Mouse (Mus musculus) neural tube, embryonic 12.5 days (tissue): ENCODE results near the gene Kifap3. TPM values are rescaled to one million over a fixed set of nuclear protein-coding genes. Genes with fewer than 3 reads are reported as not detected.

Experiments
- ATAC-seq: fragments of 200-750 bp; cut with Nextera tagmentation; 2 replicates; pipeline ENCODE4 v1.8.0; 2017; ENCODE audit warnings: low read depth, mild to moderate bottlenecking, moderate TSS enrichment, moderate library complexity; ENCODE audit not compliant: low FRiP score
- H3K27ac ChIP-seq: fragments of 300-500 bp; sonication (generic); 2 replicates; pipeline ENCODE4 v1.5.1; 2016
- H3K27me3 ChIP-seq: fragments of 300-500 bp; sonication (generic); replicated peaks from 2 replicates; pipeline ENCODE4 v1.6.1; 2016; ENCODE audit warnings: mild to moderate bottlenecking
- H3K36me3 ChIP-seq: fragments of 300-500 bp; sonication (generic); 2 replicates; pipeline ENCODE4 v1.6.1; 2016; ENCODE audit warnings: mild to moderate bottlenecking
- H3K4me1 ChIP-seq: fragments of 300-500 bp; sonication (generic); 2 replicates; pipeline ENCODE4 v1.6.1; 2016
- H3K4me2 ChIP-seq: fragments of 300-500 bp; sonication (generic); replicated peaks from 2 replicates; pipeline ENCODE4 v1.6.1; 2016; ENCODE audit warnings: mild to moderate bottlenecking
- H3K4me3 ChIP-seq: fragments of 300-500 bp; sonication (generic); 2 replicates; pipeline ENCODE4 v1.5.1; 2016
- H3K9ac ChIP-seq: fragments of 300-500 bp; sonication (generic); 2 replicates; pipeline ENCODE4 v1.6.1; 2016; ENCODE audit warnings: mild to moderate bottlenecking
- H3K9me3 ChIP-seq: fragments of 300-500 bp; sonication (generic); 2 replicates; pipeline ENCODE4 v1.6.1; 2016; ENCODE audit warnings: mild to moderate bottlenecking
- WGBS: fragments of 180-500 bp; shearing (Covaris S2); methylation state at CpG from one replicate; pipeline ENCODE4 v1.1.7; 2016; 5-methylcytosine and 5-hydroxymethylcytosine counted together
- polyA plus RNA-seq: library from polyadenylated mRNA; unstranded; fragments of >200 nt; fragmentation: Nextera tagmentation; extraction: Ambion mirVana; gene quantifications from 2 replicates; pipeline ENCODE4 v1.2.1, GENCODE M21; 2016

Kifap3 gene
- polyA plus RNA-seq, 1 experiment from 2014 or later: 74.8 TPM

DNA sequence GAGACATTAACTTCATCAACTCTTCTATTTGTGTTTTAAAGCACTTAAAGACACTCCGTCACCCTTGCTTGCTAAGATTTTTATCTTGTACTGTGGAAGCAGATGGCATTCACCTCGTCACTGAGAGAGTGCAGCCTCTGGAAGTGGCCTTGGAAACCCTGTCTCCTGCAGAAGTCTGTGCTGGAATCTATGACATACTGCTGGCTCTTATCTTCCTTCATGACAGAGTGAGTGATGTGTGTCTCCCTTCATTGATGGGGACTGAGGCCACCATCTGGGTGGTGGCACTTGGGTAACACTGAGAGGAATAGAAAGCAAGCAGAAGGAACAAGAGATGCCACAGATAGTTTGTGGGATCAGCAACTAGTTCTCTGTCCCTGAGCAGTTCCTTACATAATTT is 155.2 kb downstream of the Kifap3 start:
- H3K9me3 ChIP-seq: no peaks in the 10 kb centered on the region
- no peak overlapping the region for H3K4me3 ChIP-seq
- H3K4me1 ChIP-seq: peaks cover 8% of the 10 kb centered on the region
- ATAC-seq: no peak
- H3K4me2 ChIP-seq: no peak overlapping the region
- H3K27me3 ChIP-seq: no peaks in the 10 kb centered on the region
- H3K27ac ChIP-seq: no peak overlapping the region
- peaks cover 51% of the 10 kb centered on the region for H3K36me3 ChIP-seq
- H3K9ac ChIP-seq: no peak overlapping the region
- WGBS: 93% methylated on average over 2 of the region's 2 CpGs

DNA sequence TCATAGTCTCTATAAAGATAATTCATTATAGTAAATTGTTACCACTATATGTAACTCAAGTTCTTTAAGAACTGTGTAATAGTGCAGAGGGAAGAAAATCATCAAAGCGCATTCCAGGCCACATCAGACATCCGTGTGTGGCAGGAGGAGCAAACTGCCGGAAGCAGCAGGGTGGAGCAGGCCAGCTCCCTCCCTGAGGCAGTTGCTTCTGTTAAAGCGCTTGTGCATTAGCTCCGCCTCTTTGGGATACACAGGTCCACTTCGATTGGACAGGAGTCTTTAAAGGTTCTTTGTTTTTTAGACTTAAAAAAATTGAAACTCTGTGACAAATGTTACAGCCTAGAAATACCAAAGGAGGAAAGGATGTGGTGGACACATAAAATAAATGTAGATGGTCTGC is 162.7 kb downstream of the Kifap3 start:
- H3K9ac ChIP-seq: no peak overlapping the region
- H3K27ac ChIP-seq: no peak overlapping the region
- peaks cover 86% of the 10 kb centered on the region for H3K36me3 ChIP-seq
- no peaks in the 10 kb centered on the region for H3K27me3 ChIP-seq
- no peak for ATAC-seq
- H3K4me2 ChIP-seq: no peak overlapping the region
- no peak overlapping the region for H3K4me3 ChIP-seq
- no peaks in the 10 kb centered on the region for H3K9me3 ChIP-seq
- no peaks in the 10 kb centered on the region for H3K4me1 ChIP-seq
- WGBS: 80% methylated on average over 6 of the region's 6 CpGs

DNA sequence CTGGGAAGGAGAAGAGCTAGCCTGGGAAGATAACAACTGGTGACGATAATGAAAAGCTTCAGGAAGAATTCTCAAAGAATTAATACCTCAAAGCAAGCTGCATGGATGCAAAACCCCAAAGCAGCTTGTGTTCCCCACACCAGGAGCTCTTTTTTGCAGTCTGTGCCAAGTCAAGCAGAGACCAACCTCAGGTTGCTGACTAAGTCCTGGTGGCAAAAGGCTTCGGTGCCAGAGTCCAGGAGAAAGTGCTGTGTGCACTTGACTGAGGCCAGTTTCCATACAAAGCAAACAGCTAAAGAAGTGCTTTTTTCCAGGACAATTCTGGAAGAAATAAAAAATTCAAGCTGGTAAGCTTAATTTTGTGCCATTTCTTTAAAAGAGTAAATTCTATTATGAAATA is 174.0 kb downstream of the Kifap3 start:
- H3K4me1 ChIP-seq: no peaks in the 10 kb centered on the region
- ATAC-seq: no peak
- H3K27me3 ChIP-seq: no peaks in the 10 kb centered on the region
- H3K9ac ChIP-seq: no peak overlapping the region
- peaks cover 64% of the 10 kb centered on the region for H3K36me3 ChIP-seq
- H3K27ac ChIP-seq: no peak overlapping the region
- WGBS: 96% methylated on average over 2 of the region's 2 CpGs
- H3K4me2 ChIP-seq: no peak overlapping the region
- H3K9me3 ChIP-seq: no peaks in the 10 kb centered on the region
- no peak overlapping the region for H3K4me3 ChIP-seq

DNA sequence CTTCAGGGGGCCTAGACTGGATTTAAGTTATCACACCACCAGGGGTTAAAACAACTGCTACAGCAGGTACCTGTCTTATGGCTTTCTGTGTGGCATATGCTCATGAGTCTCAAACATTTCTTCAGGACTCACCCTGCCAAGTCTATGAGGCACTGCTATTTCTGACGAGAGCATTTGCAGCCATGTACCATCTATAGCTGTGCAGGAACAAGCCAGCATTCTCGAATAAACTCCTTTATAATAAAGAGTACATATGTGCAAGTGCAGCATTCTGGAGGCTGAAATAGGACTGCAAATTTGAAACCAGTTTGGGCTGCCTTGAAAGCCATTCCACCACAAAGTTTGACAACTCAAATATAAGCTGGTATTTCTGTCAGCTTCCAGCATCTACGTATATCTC is 178.7 kb downstream of the Kifap3 start:
- no peak overlapping the region for H3K9ac ChIP-seq
- H3K36me3 ChIP-seq: peaks cover 33% of the 10 kb centered on the region
- no peaks in the 10 kb centered on the region for H3K4me1 ChIP-seq
- no peak overlapping the region for H3K4me3 ChIP-seq
- H3K27me3 ChIP-seq: no peaks in the 10 kb centered on the region
- ATAC-seq: no peak
- no peak overlapping the region for H3K27ac ChIP-seq
- no peak overlapping the region for H3K4me2 ChIP-seq
- WGBS: 88% methylated on average over 3 of the region's 3 CpGs
- no peaks in the 10 kb centered on the region for H3K9me3 ChIP-seq

DNA sequence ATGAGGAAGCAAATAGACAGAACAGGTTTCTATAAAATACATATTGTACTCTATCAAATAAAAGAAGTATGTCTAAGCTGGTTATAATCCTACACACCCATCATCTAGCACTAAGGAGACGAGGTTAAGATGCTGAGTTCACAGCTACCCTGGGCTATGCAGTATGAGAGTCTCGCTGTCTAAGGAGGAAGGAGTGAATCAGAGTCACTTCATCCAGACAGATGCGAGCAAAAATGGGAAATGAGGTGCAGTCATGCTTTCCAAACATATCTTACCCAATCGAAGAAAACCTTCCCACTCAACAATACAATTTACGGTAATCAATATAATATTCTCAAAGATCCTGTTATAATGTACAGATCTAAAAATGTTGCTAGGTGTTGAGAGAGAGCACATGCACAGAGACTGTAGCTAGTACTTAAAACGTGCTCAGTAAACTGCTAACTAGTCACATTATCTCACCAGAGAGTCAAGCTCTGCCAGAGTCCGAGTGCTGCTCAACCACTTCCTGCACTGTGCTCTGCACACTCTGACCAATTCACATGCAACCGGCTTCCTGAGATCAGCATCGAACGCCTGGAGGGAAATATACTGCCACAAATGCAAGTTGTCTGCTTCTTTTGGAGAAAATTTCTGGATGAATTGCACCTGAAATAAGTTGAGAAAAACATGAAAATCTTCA is 184.8 kb downstream of the Kifap3 start:
- Histone ChIP-seq H3K4me3 (no peak overlapping the region), H3K4me1 (no peaks in the 10 kb centered on the region), H3K9me3 (no peaks in the 10 kb centered on the region), H3K36me3 (peaks cover 23% of the 10 kb centered on the region), H3K9ac (no peak overlapping the region), H3K4me2 (no peak overlapping the region), H3K27ac (no peak overlapping the region), H3K27me3 (no peaks in the 10 kb centered on the region)
- WGBS: 92% methylated on average over 10 of the region's 10 CpGs
- ATAC-seq: no peak

Other genes with a start within 250 kb of the Kifap3 start
- not detected in 2 replicates for gene Mettl11b, start 54.4 kb upstream of the Kifap3 start, polyA plus RNA-seq
- 19.7 and 20.4 TPM in 2 replicates for gene Scyl3, start 149.5 kb downstream of the Kifap3 start, polyA plus RNA-seq
- 16.4 and 17.7 TPM in 2 replicates for gene BC055324, start 215.2 kb downstream of the Kifap3 start, polyA plus RNA-seq
- 8.0 and 9.6 TPM in 2 replicates for gene Mettl18, start 215.3 kb downstream of the Kifap3 start, polyA plus RNA-seq